Mouse (Mus musculus) stomach, embryonic 16.5 days (tissue): ENCODE data around the gene Extl1. TPM values are rescaled to one million over a fixed set of nuclear protein-coding genes. Genes with fewer than 3 reads are reported as not detected.

Experiments
- ATAC-seq: fragments of 200-750 bp; cut with Nextera tagmentation; 2 replicates; pipeline ENCODE4 v1.8.0; 2017; ENCODE audit warnings: moderate number of reproducible peaks, moderate TSS enrichment; ENCODE audit not compliant: insufficient read depth, low FRiP score
- H3K27ac ChIP-seq: fragments of 300-500 bp; sonication (generic); 2 replicates; pipeline ENCODE4 v1.5.1; 2014; ENCODE audit warnings: low read length
- H3K27me3 ChIP-seq: fragments of 300-500 bp; sonication (generic); 2 replicates; pipeline ENCODE4 v1.6.1; 2014; ENCODE audit warnings: low read length, control low read depth, mixed read lengths; ENCODE audit not compliant: control insufficient read depth, insufficient read depth
- H3K36me3 ChIP-seq: fragments of 300-500 bp; sonication (generic); 2 replicates; pipeline ENCODE4 v1.6.1; 2014; ENCODE audit warnings: low read length; ENCODE audit not compliant: control insufficient read depth, insufficient read depth
- H3K4me1 ChIP-seq: fragments of 300-500 bp; sonication (generic); 2 replicates; pipeline ENCODE4 v1.6.1; 2014; ENCODE audit warnings: low read length, control low read depth, mixed read lengths; ENCODE audit not compliant: control insufficient read depth, insufficient read depth
- H3K4me2 ChIP-seq: fragments of 300-500 bp; sonication (generic); 2 replicates; pipeline ENCODE4 v1.6.1; 2014; ENCODE audit warnings: low read depth, low read length, mixed read lengths
- H3K4me3 ChIP-seq: fragments of 300-500 bp; sonication (generic); replicated peaks from 2 replicates; pipeline ENCODE4 v1.5.1; 2014; ENCODE audit warnings: mild to moderate bottlenecking, low read length
- H3K9ac ChIP-seq: fragments of 300-500 bp; sonication (generic); 2 replicates; pipeline ENCODE4 v1.6.1; 2014; ENCODE audit warnings: low read length
- H3K9me3 ChIP-seq: fragments of 300-500 bp; sonication (generic); replicated peaks from 2 replicates; pipeline ENCODE4 v1.6.1; 2016; ENCODE audit warnings: low read length, control low read depth; ENCODE audit not compliant: control insufficient read depth
- WGBS: fragments of 180-500 bp; shearing (Covaris S2); extraction: QIAGEN DNeasy Blood & Tissue Kit; methylation state at CpG from one replicate; pipeline ENCODE4 v1.1.7; 2014; 5-methylcytosine and 5-hydroxymethylcytosine counted together
- polyA plus RNA-seq: library from polyadenylated mRNA; unstranded; fragments of >200 nt; fragmentation: Nextera tagmentation; extraction: Ambion mirVana; gene quantifications from 2 replicates; pipeline ENCODE4 v1.2.1, GENCODE M21; 2015

The Extl1 gene
- polyA plus RNA-seq, 1 experiment from 2014 or later, result 1.7 TPM

DNA sequence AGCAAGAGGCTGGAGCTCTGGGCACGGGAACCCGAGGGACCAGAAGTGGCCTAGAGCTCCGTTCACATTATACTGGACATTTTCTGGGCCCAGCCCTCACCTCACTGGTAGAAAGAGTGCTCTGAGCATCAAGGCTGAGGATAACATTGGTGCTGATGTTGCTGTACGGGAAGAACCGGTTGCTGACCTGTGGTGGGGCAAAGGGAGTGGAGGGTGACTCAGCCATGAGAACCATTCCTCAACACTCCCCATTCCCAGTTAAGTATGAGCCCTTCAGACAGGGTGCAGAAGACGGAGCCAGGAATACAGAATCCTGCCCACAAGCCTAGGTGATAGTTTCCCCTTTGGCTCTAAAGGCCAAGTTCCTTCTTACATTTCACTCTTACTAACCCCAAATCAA, 24.0 kb downstream of the Extl1 start:
- WGBS, result 81% methylated on average over 6 of the region's 6 CpGs
- Histone ChIP-seq H3K36me3 (no peaks in the 10 kb centered on the region), H3K4me3 (no peak overlapping the region), H3K27ac (peak overlapping the region; percentile 58; the same call in 1 of the 2 replicates), H3K9me3 (no peaks in the 10 kb centered on the region), H3K4me2 (no peak overlapping the region), H3K9ac (no peak overlapping the region), H3K27me3 (no peaks in the 10 kb centered on the region), H3K4me1 (peaks cover 11% of the 10 kb centered on the region)
- no peak for ATAC-seq

DNA sequence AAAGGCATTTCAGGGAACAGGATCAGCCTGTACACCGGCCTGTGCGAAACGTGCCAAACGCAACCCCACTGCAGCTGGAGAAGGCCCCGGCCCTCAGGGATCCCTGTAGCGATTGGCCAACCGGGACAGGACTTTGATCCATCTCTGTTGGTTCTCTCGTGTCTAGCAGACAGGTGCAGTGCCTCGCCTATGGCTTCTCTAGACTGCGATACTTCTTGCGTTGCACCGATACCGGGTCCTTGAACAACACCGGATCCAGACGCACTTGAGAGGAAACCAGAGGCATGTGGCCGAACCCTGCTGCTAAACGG, 26.2 kb downstream of the Extl1 start:
- Histone ChIP-seq H3K4me3 (no peak overlapping the region), H3K9ac (peak overlapping the region; percentile 46; the same call in 1 of the 2 replicates), H3K36me3 (no peaks in the 10 kb centered on the region), H3K9me3 (no peaks in the 10 kb centered on the region), H3K27ac (peak overlapping the region; percentile 52), H3K4me1 (peaks cover 11% of the 10 kb centered on the region), H3K4me2 (peak overlapping the region; percentile 43), H3K27me3 (no peaks in the 10 kb centered on the region)
- WGBS, result 31% methylated on average over 17 of the region's 17 CpGs
- ATAC-seq, result no peak; the same call in 1 of the 2 replicates

DNA sequence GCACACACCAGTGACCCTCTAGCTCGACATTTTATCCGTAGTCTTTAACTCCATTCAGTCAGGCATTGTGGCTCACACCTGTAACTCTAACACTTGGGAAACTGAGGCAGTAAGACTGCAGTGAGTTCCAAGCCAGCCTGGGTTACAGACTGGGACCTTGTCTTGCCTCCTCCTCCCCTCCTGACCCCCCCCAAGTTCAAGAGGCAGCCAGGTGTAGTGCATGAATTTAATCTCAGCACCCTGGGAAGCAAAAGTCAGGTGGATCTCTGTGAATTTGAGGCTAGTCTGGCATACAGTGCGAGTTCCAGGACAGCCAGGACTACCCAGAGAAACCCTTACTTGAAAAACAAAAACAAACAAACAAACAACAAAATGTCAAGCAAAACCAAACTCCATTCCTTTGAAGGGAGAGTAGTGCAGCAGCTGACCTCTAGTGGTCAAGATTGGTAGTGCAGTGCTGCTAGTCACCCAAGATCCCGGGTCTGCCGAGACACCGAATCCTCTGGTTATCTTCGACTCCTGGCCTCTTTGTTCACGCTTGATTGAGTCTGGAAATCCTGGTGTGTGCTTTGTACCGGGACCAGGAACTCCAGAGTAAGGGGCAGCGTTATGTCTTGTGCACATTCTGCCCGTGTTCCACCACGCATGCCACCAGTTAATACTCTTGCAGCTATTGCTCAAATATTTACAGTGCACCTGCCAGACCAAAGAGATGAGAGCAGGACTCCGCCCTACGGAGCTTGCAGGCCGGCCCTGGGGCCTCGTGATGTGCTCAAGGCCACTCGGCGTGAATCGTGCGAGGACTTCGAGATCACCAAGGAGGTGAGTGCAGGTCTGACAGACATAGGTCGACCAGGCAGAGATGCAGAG, 26.8 kb downstream of the Extl1 start:
- Histone ChIP-seq H3K4me2 (peak overlapping the region; percentile 43), H3K27ac (peak overlapping the region; percentile 73), H3K9me3 (no peaks in the 10 kb centered on the region), H3K4me1 (peaks cover 11% of the 10 kb centered on the region), H3K4me3 (peak overlapping the region; percentile 14; the same call in 1 of the 2 replicates), H3K36me3 (no peaks in the 10 kb centered on the region), H3K27me3 (no peaks in the 10 kb centered on the region), H3K9ac (peak overlapping the region; percentile 46; the same call in 1 of the 2 replicates)
- 14% methylated on average over 22 of the region's 22 CpGs for WGBS
- peak; percentile 39; the same call in 1 of the 2 replicates for ATAC-seq

DNA sequence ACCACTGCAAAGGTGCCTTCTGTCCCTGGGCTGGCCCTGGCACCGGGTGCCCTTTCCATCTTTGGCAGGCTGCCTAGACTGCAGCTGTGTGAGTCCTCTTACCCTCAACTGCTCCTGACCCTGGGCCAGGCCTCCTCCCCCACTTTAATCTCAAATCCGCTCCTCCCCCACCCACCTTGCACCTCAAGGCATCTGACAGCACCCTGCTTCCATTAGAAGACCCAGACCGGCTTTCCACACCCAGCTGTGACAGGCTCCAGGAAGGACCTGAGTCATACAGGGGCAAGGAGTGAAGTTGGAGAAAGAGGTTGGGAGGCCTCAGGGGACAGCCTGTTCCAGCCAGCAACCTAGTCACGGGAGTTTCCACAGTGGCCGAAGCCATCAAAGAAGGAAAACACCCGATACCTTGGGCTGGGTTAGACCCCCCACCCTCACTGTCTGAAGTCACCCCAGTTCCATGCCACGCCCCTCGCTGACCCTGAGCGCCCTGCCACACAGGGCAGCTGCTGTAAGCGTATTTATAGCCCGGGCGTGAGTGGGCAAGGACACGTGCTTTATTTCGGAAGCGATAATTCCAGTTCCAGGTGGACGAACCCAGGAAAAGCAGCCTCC, 27.7 kb downstream of the Extl1 start:
- ATAC-seq, result peak; percentile 52
- Histone ChIP-seq H3K9ac (peak overlapping the region; percentile 36; the same call in 1 of the 2 replicates), H3K4me1 (peaks cover 11% of the 10 kb centered on the region), H3K9me3 (no peaks in the 10 kb centered on the region), H3K27me3 (no peaks in the 10 kb centered on the region), H3K4me2 (0 out of 2 replicates have a peak overlapping the region, but pooled peaks have one; percentile 7), H3K27ac (peak overlapping the region; percentile 73), H3K36me3 (no peaks in the 10 kb centered on the region), H3K4me3 (no peak overlapping the region)
- WGBS, result 39% methylated on average over 16 of the region's 16 CpGs

DNA sequence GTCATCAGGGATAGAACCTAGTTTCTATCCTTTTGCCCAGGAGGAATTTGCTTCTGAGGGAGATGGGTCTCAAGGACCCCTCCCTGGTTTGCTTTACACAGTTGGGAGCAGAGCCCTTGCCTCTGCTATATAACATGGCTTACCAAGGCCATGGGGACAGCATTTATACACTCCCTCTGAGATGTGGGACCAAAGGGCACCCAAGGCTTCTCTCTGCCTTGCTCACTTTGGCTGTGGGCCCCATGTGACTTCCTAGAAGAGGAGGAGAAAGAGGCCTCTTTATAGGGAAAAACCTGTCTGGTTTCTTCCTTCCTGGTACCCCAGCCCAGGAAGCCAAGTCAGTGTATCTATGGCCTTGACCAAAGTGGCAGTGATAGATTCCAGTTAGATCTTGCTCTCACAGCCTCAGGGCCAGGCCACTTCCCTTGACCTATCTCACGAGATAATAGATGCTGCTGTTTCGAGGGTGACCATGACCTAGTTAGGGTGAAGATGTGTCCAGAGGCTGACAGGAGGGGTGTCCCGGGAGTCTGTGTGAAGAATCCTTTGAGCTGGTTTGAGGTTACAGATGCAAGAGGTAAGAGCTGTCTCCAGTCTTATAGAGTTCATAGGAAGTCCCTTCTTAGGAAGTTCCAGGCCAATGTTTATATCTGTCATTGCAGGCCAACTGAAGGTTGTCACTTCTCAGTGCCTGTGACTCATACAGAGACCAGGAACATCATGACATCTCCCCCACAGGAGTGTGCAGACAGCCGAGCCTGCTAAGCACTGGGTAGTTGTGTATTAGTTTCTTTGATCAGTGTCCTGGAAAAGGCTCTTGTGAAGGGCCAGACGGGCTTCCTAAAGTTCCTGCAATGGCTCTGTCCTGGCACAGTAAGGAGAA, 29.9 kb downstream of the Extl1 start:
- H3K27ac ChIP-seq, result no peak overlapping the region
- H3K4me2 ChIP-seq, result no peak overlapping the region
- no peaks in the 10 kb centered on the region for H3K36me3 ChIP-seq
- ATAC-seq, result no peak
- H3K9me3 ChIP-seq, result no peaks in the 10 kb centered on the region
- no peak overlapping the region for H3K4me3 ChIP-seq
- H3K4me1 ChIP-seq, result peaks cover 11% of the 10 kb centered on the region
- no peak overlapping the region for H3K9ac ChIP-seq
- WGBS, result 65% methylated on average over 5 of the region's 5 CpGs
- no peaks in the 10 kb centered on the region for H3K27me3 ChIP-seq

DNA sequence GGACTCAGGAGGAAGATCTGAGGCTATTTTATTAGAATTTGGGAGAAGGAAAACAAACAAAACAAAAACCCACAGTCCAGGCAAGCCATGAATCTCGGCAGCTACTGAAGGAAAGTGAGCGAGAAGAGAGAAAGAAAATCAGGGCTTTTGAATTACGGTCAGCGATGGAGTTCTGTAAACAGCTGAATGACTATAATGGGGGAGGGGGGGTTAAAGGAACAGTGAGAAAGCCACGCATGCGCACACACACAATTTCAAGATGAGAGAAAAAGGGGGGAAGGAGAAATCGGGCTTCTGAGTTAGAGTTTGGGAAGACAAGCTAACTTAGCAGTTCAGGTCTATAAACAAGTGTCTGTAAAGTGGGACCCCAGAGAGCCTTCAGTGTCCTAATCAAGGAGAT, 30.7 kb downstream of the Extl1 start:
- H3K9ac ChIP-seq, result no peak overlapping the region
- WGBS, result 51% methylated on average over 7 of the region's 7 CpGs
- H3K27ac ChIP-seq, result no peak overlapping the region
- H3K4me3 ChIP-seq, result no peak overlapping the region
- no peaks in the 10 kb centered on the region for H3K36me3 ChIP-seq
- ATAC-seq, result no peak
- no peak overlapping the region for H3K4me2 ChIP-seq
- peaks cover 11% of the 10 kb centered on the region for H3K4me1 ChIP-seq
- H3K27me3 ChIP-seq, result no peaks in the 10 kb centered on the region
- no peaks in the 10 kb centered on the region for H3K9me3 ChIP-seq

DNA sequence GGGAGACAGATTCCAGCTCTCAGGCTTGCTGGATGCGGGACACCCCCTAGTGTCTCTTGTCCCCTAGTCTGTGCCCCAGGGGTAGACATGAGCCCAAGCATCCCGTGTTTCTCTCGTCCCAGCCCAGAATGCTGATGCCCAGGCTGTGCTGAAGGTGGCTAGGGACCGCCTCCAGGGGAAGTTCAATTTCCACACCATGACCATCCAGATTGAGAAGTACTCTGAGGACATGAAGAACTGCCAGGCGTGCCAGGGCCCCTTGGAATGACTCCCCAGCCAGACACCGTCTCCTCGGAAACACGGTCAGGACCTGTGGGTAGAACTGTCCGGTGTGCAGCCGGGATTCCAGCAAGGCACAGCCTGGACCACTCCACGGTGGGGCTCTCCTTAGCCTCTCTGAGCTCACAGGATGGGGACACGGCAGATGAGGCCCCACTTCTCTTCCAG, 31.4 kb downstream of the Extl1 start:
- peaks cover 6% of the 10 kb centered on the region for H3K4me1 ChIP-seq
- no peak for ATAC-seq
- H3K36me3 ChIP-seq, result no peaks in the 10 kb centered on the region
- H3K9me3 ChIP-seq, result no peaks in the 10 kb centered on the region
- no peaks in the 10 kb centered on the region for H3K27me3 ChIP-seq
- H3K4me3 ChIP-seq, result no peak overlapping the region
- WGBS, result 77% methylated on average over 12 of the region's 12 CpGs
- no peak overlapping the region for H3K4me2 ChIP-seq
- H3K27ac ChIP-seq, result no peak overlapping the region
- H3K9ac ChIP-seq, result no peak overlapping the region

DNA sequence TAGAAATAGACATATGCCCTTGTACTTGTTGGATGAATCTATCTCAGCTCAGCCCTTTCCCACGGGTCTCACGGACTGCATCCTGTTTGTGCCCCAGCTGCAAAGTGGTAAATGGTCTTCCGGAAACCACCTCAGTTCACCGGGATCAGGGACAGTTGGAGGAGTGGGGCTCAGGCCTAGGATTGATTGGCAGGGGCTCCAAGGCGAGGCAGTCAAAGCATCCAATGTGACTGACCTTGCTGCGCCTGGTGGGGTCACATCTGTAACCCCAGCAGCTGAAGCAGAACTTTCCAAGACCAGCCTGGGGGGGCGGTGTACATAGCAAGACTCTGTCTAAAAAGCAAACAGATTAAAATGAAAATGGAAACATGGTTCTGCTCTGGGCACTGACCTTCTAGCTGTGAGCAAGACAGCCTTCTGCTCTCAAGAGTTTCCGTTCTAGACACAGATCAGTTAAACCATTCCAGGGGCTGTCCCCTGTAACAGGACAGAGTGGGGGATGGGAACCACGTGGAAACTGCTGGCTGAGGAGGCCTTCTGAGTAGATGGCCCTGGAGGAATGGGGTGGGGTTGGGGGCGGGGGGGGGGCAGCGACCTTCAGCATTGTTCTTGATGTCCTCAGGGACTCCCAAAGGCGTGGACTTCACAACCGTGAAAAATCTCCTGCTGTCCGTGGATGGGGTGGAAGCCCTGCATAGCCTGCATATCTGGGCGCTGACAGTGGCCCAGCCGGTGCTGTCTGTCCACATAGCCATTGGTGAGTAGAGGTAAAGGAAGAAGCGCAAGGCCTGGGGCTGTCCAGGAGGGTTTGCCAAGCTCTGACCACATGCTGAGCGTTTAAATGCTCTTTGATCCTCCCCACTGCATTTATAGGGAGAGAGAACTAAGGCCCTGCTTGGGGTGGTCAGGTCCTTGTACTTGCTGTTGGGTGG, 32.1 kb downstream of the Extl1 start:
- no peak for ATAC-seq
- WGBS, result 44% methylated on average over 18 of the region's 18 CpGs
- Histone ChIP-seq H3K4me3 (no peak overlapping the region), H3K27me3 (no peaks in the 10 kb centered on the region), H3K4me1 (peaks cover 2% of the 10 kb centered on the region; the same call in 1 of the 2 replicates), H3K9me3 (no peaks in the 10 kb centered on the region), H3K36me3 (no peaks in the 10 kb centered on the region), H3K9ac (no peak overlapping the region), H3K27ac (no peak overlapping the region), H3K4me2 (no peak overlapping the region)
